Mouse (Mus musculus): Measurements from ENCODE around the gene Spata31d1a. TPM values are rescaled to one million over a fixed set of nuclear protein-coding genes. Genes with fewer than 3 reads are reported as not detected.

Gene Spata31d1a
- polyA plus RNA-seq, 1 experiment from 2014 or later = not detected

GRCm38 (mm10) chr13:59661966-59662365, 48.2 kb downstream of the Spata31d1a start:
- no peak for ATAC-seq (replicated peaks; ENCODE audit: insufficient number of reproducible peaks, low FRiP score, low TSS enrichment, low read depth)
- no peak overlapping the region for H3K4me3 ChIP-seq (ENCODE audit: low read depth, low read length)
- no peak overlapping the region for H3K27ac ChIP-seq (replicated peaks; ENCODE audit: low read depth, low read length)
- DNase-seq (ENCODE audit: low spot score) = no peak
- WGBS = 94% methylated on average over 12 of the region's 12 CpGs
- H3K4me2 ChIP-seq (ENCODE audit: low read depth, low read length) = no peak overlapping the region
- no peaks in the 10 kb centered on the region for H3K4me1 ChIP-seq (ENCODE audit: control insufficient read depth, insufficient read depth, low read length)
- no peak overlapping the region for H3K9ac ChIP-seq (replicated peaks; ENCODE audit: low read length)
- H3K27me3 ChIP-seq (ENCODE audit: control insufficient read depth, insufficient read depth, low read length) = no peaks in the 10 kb centered on the region
- peaks cover 6% of the 10 kb centered on the region for H3K36me3 ChIP-seq (replicated peaks; ENCODE audit: control insufficient read depth, insufficient read depth, low read depth, low read length)
- no peaks in the 10 kb centered on the region for H3K9me3 ChIP-seq (replicated peaks; ENCODE audit: control insufficient read depth, low read length)

DNA sequence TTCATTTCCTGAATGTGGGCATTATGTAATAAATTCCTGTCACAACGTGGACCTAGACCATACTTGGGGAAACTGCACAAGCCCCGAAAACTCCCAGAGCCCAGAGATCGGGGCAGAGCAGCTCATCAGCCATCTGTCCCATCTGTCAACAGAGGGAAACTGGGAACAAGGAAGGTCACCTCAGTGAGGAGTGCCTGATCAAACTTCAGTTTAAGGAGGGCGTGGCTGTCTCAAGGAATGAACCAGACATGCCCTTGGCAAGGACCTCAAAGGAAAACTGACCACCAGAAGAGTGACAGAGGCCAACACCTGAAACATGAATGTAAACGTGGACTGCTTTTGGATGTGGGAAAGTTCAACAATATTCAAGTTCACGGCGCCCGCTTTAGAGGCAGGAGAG, 48.7 kb downstream of the Spata31d1a start:
- H3K4me3 ChIP-seq (ENCODE audit: low read depth, low read length) = no peak overlapping the region
- ATAC-seq (replicated peaks; ENCODE audit: insufficient number of reproducible peaks, low FRiP score, low TSS enrichment, low read depth) = no peak
- no peaks in the 10 kb centered on the region for H3K4me1 ChIP-seq (ENCODE audit: control insufficient read depth, insufficient read depth, low read length)
- H3K4me2 ChIP-seq (ENCODE audit: low read depth, low read length) = no peak overlapping the region
- H3K36me3 ChIP-seq (replicated peaks; ENCODE audit: control insufficient read depth, insufficient read depth, low read depth, low read length) = peaks cover 6% of the 10 kb centered on the region
- DNase-seq (ENCODE audit: low spot score) = no peak
- no peak overlapping the region for H3K9ac ChIP-seq (replicated peaks; ENCODE audit: low read length)
- WGBS = 89% methylated on average over 8 of the region's 8 CpGs
- no peak overlapping the region for H3K27ac ChIP-seq (replicated peaks; ENCODE audit: low read depth, low read length)
- no peaks in the 10 kb centered on the region for H3K27me3 ChIP-seq (ENCODE audit: control insufficient read depth, insufficient read depth, low read length)
- H3K9me3 ChIP-seq (replicated peaks; ENCODE audit: control insufficient read depth, low read length) = no peaks in the 10 kb centered on the region

GRCm38 (mm10) chr13:59660371-59660770, 49.8 kb downstream of the Spata31d1a start:
- H3K9me3 ChIP-seq (replicated peaks; ENCODE audit: control insufficient read depth, low read length) = no peaks in the 10 kb centered on the region
- peaks cover 6% of the 10 kb centered on the region for H3K36me3 ChIP-seq (replicated peaks; ENCODE audit: control insufficient read depth, insufficient read depth, low read depth, low read length)
- 92% methylated on average over 3 of the region's 3 CpGs for WGBS
- H3K27me3 ChIP-seq (ENCODE audit: control insufficient read depth, insufficient read depth, low read length) = no peaks in the 10 kb centered on the region
- H3K27ac ChIP-seq (replicated peaks; ENCODE audit: low read depth, low read length) = no peak overlapping the region
- no peak overlapping the region for H3K9ac ChIP-seq (replicated peaks; ENCODE audit: low read length)
- H3K4me2 ChIP-seq (ENCODE audit: low read depth, low read length) = no peak overlapping the region
- ATAC-seq (replicated peaks; ENCODE audit: insufficient number of reproducible peaks, low FRiP score, low TSS enrichment, low read depth) = no peak
- H3K4me3 ChIP-seq (ENCODE audit: low read depth, low read length) = no peak overlapping the region
- H3K4me1 ChIP-seq (ENCODE audit: control insufficient read depth, insufficient read depth, low read length) = no peaks in the 10 kb centered on the region
- no peak for DNase-seq (ENCODE audit: low spot score)

GRCm38 (mm10) chr13:59657781-59658180, 52.3 kb downstream of the Spata31d1a start:
- DNase-seq (ENCODE audit: low spot score) (no peak), ATAC-seq (replicated peaks; ENCODE audit: insufficient number of reproducible peaks, low FRiP score, low TSS enrichment, low read depth) (no peak)
- Histone ChIP-seq H3K36me3 (replicated peaks; ENCODE audit: control insufficient read depth, insufficient read depth, low read depth, low read length) (peaks cover 10% of the 10 kb centered on the region), H3K4me1 (ENCODE audit: control insufficient read depth, insufficient read depth, low read length) (peaks cover 3% of the 10 kb centered on the region; the same call in 1 of the 2 replicates), H3K9me3 (replicated peaks; ENCODE audit: control insufficient read depth, low read length) (no peaks in the 10 kb centered on the region), H3K4me3 (ENCODE audit: low read depth, low read length) (no peak overlapping the region), H3K27ac (replicated peaks; ENCODE audit: low read depth, low read length) (no peak overlapping the region; the same call in 1 of the 2 replicates), H3K9ac (replicated peaks; ENCODE audit: low read length) (no peak overlapping the region), H3K4me2 (ENCODE audit: low read depth, low read length) (no peak overlapping the region), H3K27me3 (ENCODE audit: control insufficient read depth, insufficient read depth, low read length) (no peaks in the 10 kb centered on the region)
- 86% methylated on average over 5 of the region's 5 CpGs for WGBS

- DNase-seq (ENCODE audit: low spot score) = no peak
- Histone ChIP-seq H3K4me1 (ENCODE audit: control insufficient read depth, insufficient read depth, low read length) (peaks cover 3% of the 10 kb centered on the region; the same call in 1 of the 2 replicates), H3K4me3 (ENCODE audit: low read depth, low read length) (no peak overlapping the region), H3K9ac (replicated peaks; ENCODE audit: low read length) (no peak overlapping the region), H3K36me3 (replicated peaks; ENCODE audit: control insufficient read depth, insufficient read depth, low read depth, low read length) (peaks cover 8% of the 10 kb centered on the region), H3K27me3 (ENCODE audit: control insufficient read depth, insufficient read depth, low read length) (no peaks in the 10 kb centered on the region), H3K27ac (replicated peaks; ENCODE audit: low read depth, low read length) (0 out of 2 replicates have a peak overlapping the region, but pooled peaks have one; percentile 16), H3K9me3 (replicated peaks; ENCODE audit: control insufficient read depth, low read length) (no peaks in the 10 kb centered on the region), H3K4me2 (ENCODE audit: low read depth, low read length) (no peak overlapping the region)
- ATAC-seq (replicated peaks; ENCODE audit: insufficient number of reproducible peaks, low FRiP score, low TSS enrichment, low read depth) = no peak
- 60% methylated on average over 4 of the region's 4 CpGs for WGBS
These were observed 53.1 kb downstream of the Spata31d1a start for GRCm38 (mm10) chr13:59656975-59657388.

GRCm38 (mm10) chr13:59656316-59656832, 53.8 kb downstream of the Spata31d1a start:
- H3K4me2 ChIP-seq (ENCODE audit: low read depth, low read length) = no peak overlapping the region
- H3K36me3 ChIP-seq (replicated peaks; ENCODE audit: control insufficient read depth, insufficient read depth, low read depth, low read length) = peaks cover 8% of the 10 kb centered on the region
- H3K9ac ChIP-seq (replicated peaks; ENCODE audit: low read length) = no peak overlapping the region
- DNase-seq (ENCODE audit: low spot score) (no peak), ATAC-seq (replicated peaks; ENCODE audit: insufficient number of reproducible peaks, low FRiP score, low TSS enrichment, low read depth) (no peak)
- 0 out of 2 replicates have a peak overlapping the region, but pooled peaks have one; percentile 16 for H3K27ac ChIP-seq (replicated peaks; ENCODE audit: low read depth, low read length)
- no peak overlapping the region for H3K4me3 ChIP-seq (ENCODE audit: low read depth, low read length)
- 73% methylated on average over 10 of the region's 10 CpGs for WGBS
- H3K4me1 ChIP-seq (ENCODE audit: control insufficient read depth, insufficient read depth, low read length) = peaks cover 3% of the 10 kb centered on the region; the same call in 1 of the 2 replicates
- no peaks in the 10 kb centered on the region for H3K9me3 ChIP-seq (replicated peaks; ENCODE audit: control insufficient read depth, low read length)
- no peaks in the 10 kb centered on the region for H3K27me3 ChIP-seq (ENCODE audit: control insufficient read depth, insufficient read depth, low read length)

DNA sequence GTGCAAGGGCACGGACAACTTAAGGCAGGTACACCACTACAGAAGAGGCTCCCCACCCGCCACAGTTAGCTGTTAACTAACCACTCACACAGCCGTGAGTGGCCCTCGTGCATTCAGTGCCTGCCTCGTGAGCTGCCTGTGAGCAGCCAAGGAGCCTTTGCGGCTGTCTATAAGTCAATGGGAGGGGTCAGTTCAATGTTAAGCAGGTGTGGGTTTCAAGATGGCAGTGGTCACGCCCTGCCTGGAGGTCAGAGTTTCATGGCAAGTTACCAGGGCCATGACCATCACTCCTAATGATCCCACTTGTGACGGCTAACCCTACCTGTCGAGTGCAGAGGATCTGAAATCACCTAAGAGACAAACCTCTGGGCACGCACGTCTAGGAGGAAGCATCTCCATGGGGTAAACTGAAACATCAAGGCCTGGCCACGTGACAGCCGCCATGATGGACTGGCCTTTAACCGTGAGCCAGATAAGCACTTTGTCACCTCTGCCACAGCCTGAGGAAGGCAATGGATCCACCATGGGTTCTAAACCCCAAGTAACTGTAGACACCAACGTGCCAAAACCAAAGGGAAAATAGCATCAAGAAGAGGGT, 54.3 kb downstream of the Spata31d1a start:
- no peak overlapping the region for H3K4me3 ChIP-seq (ENCODE audit: low read depth, low read length)
- WGBS = 92% methylated on average over 15 of the region's 15 CpGs
- no peaks in the 10 kb centered on the region for H3K9me3 ChIP-seq (replicated peaks; ENCODE audit: control insufficient read depth, low read length)
- H3K4me1 ChIP-seq (ENCODE audit: control insufficient read depth, insufficient read depth, low read length) = peaks cover 3% of the 10 kb centered on the region; the same call in 1 of the 2 replicates
- peaks cover 8% of the 10 kb centered on the region for H3K36me3 ChIP-seq (replicated peaks; ENCODE audit: control insufficient read depth, insufficient read depth, low read depth, low read length)
- H3K4me2 ChIP-seq (ENCODE audit: low read depth, low read length) = no peak overlapping the region
- no peaks in the 10 kb centered on the region for H3K27me3 ChIP-seq (ENCODE audit: control insufficient read depth, insufficient read depth, low read length)
- ATAC-seq (replicated peaks; ENCODE audit: insufficient number of reproducible peaks, low FRiP score, low TSS enrichment, low read depth) (no peak), DNase-seq (ENCODE audit: low spot score) (no peak)
- no peak overlapping the region for H3K27ac ChIP-seq (replicated peaks; ENCODE audit: low read depth, low read length)
- no peak overlapping the region for H3K9ac ChIP-seq (replicated peaks; ENCODE audit: low read length)

DNA sequence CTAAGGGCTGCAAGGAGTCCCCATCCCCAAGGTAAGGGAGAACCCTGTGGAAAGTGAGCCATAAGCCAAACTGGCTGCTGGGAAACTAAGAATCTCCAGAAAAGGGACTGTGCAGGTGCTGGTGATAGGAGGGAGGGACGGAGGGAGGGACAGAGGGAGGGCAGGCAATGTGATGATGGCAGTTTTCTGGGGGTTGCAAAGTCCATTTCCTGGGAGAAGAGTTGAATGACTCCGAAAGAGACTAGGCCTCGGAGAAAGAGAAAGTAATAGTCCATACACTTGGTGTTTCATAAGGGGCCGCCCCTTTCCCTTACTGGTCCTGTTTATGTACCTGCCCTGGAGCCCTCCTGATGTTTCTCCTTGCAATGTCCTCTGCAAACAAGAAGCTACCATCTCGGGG, 55.7 kb downstream of the Spata31d1a start:
- no peak overlapping the region for H3K27ac ChIP-seq (replicated peaks; ENCODE audit: low read depth, low read length)
- no peak overlapping the region for H3K4me3 ChIP-seq (ENCODE audit: low read depth, low read length)
- H3K9ac ChIP-seq (replicated peaks; ENCODE audit: low read length) = no peak overlapping the region
- H3K4me1 ChIP-seq (ENCODE audit: control insufficient read depth, insufficient read depth, low read length) = peaks cover 3% of the 10 kb centered on the region; the same call in 1 of the 2 replicates
- no peaks in the 10 kb centered on the region for H3K9me3 ChIP-seq (replicated peaks; ENCODE audit: control insufficient read depth, low read length)
- H3K36me3 ChIP-seq (replicated peaks; ENCODE audit: control insufficient read depth, insufficient read depth, low read depth, low read length) = peaks cover 8% of the 10 kb centered on the region
- ATAC-seq (replicated peaks; ENCODE audit: insufficient number of reproducible peaks, low FRiP score, low TSS enrichment, low read depth) = no peak
- DNase-seq (ENCODE audit: low spot score) = no peak
- no peaks in the 10 kb centered on the region for H3K27me3 ChIP-seq (ENCODE audit: control insufficient read depth, insufficient read depth, low read length)
- no peak overlapping the region for H3K4me2 ChIP-seq (ENCODE audit: low read depth, low read length)
- WGBS = 94% methylated on average over 5 of the region's 5 CpGs
